Mouse (Mus musculus): ENCODE measurements at regions not wholly inside any gene's neighbourhood (a gene's known extent, or its start where the extent isn't known, plus 50 kb on each side); places are given as distances from the start of the nearest gene placed in this dataset.

- H3K36me3 ChIP-seq (ENCODE audit: control insufficient read depth, insufficient read depth), result no peaks in the 10 kb centered on the region
- H3K79me2 ChIP-seq (ENCODE audit: control insufficient read depth, insufficient read depth), result no peaks in the 10 kb centered on the region
- no peaks in the 10 kb centered on the region for H3K27me3 ChIP-seq (ENCODE audit: control insufficient read depth, insufficient read depth, insufficient read length)
- no peak overlapping the region for H3K4me3 ChIP-seq
- no peak overlapping the region for H3K4me2 ChIP-seq (ENCODE audit: low read depth)
- TF ChIP-seq POLR2A (IDR thresholded peaks at IDR 0.05; ENCODE audit: insufficient read length, low read depth) (no peak), SRF (IDR thresholded peaks at IDR 0.05; ENCODE audit: control insufficient read depth, insufficient read length, low read depth) (no peak), POLR2AphosphoS2 (IDR thresholded peaks at IDR 0.05; ENCODE audit: insufficient read length, low read depth) (no peak), TCF12 (IDR thresholded peaks at IDR 0.05; ENCODE audit: insufficient read depth, poor library complexity, severe bottlenecking) (no peak), MAX (IDR thresholded peaks at IDR 0.05; ENCODE audit: low read depth) (no peak), REST (IDR thresholded peaks at IDR 0.05; ENCODE audit: insufficient read depth, insufficient read length) (no peak), USF1 (IDR thresholded peaks at IDR 0.05; ENCODE audit: low read depth) (no peak), E2F4 (IDR thresholded peaks at IDR 0.05; ENCODE audit: insufficient read depth) (no peak)
- no peak overlapping the region for H3ac ChIP-seq (ENCODE audit: control insufficient read depth, insufficient read length)
These were observed 225.8 kb upstream of the Adamts5 start for GRCm38 (mm10) chr16:86127391-86127790.

- Histone ChIP-seq H3K4me2 (ENCODE audit: low read depth) (no peak overlapping the region), H3K27me3 (ENCODE audit: control insufficient read depth, insufficient read depth, insufficient read length) (no peaks in the 10 kb centered on the region), H3K4me3 (no peak overlapping the region), H3K36me3 (ENCODE audit: control insufficient read depth, insufficient read depth) (no peaks in the 10 kb centered on the region), H3K79me2 (ENCODE audit: control insufficient read depth, insufficient read depth) (no peaks in the 10 kb centered on the region), H3ac (ENCODE audit: control insufficient read depth, insufficient read length) (no peak overlapping the region)
- TF ChIP-seq REST (IDR thresholded peaks at IDR 0.05; ENCODE audit: insufficient read depth, insufficient read length) (no peak), MAX (IDR thresholded peaks at IDR 0.05; ENCODE audit: low read depth) (no peak), E2F4 (IDR thresholded peaks at IDR 0.05; ENCODE audit: insufficient read depth) (no peak), SRF (IDR thresholded peaks at IDR 0.05; ENCODE audit: control insufficient read depth, insufficient read length, low read depth) (no peak)
These were observed 222.6 kb upstream of the Adamts5 start for GRCm38 (mm10) chr16:86124182-86124581.

GRCm38 (mm10) chr16:86122936-86123335 is 221.3 kb upstream of the Adamts5 start:
- no peak for TF ChIP-seq MAX (IDR thresholded peaks at IDR 0.05; ENCODE audit: low read depth)
- no peak overlapping the region for H3K4me3 ChIP-seq
- H3K27me3 ChIP-seq (ENCODE audit: control insufficient read depth, insufficient read depth, insufficient read length), result no peaks in the 10 kb centered on the region
- no peaks in the 10 kb centered on the region for H3K79me2 ChIP-seq (ENCODE audit: control insufficient read depth, insufficient read depth)
- H3K36me3 ChIP-seq (ENCODE audit: control insufficient read depth, insufficient read depth), result no peaks in the 10 kb centered on the region
- H3K4me2 ChIP-seq (ENCODE audit: low read depth), result no peak overlapping the region
- no peak overlapping the region for H3ac ChIP-seq (ENCODE audit: control insufficient read depth, insufficient read length)

DNA sequence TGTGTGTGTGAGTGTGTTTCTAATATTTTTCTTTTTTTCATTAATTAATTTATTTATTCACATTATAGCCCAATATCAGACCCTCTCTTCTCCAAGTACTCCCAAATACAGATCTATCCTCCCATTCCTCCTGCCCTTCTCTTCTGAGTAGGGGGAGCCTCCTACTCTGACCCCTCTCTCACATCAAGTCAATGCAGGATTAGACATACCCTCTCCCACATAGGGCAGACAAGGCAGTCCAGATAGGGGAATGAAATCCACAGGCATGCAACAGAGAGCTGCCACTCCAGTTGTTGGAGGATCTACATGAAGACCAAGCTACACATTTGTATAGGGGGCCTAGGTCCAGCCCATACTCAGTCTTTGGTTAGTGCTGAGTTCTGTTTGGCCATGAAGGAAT is 216.3 kb upstream of the Adamts5 start:
- no peak for TF ChIP-seq CEBPB (IDR thresholded peaks at IDR 0.05; ENCODE audit: insufficient read depth, poor library complexity, severe bottlenecking)
- TF ChIP-seq TCF3 (IDR thresholded peaks at IDR 0.05; ENCODE audit: insufficient read length, low read depth), result no peak
- no peak for TF ChIP-seq E2F4 (IDR thresholded peaks at IDR 0.05; ENCODE audit: insufficient read depth)
- TF ChIP-seq MAX (IDR thresholded peaks at IDR 0.05; ENCODE audit: low read depth), result no peak
- TF ChIP-seq POLR2A (IDR thresholded peaks at IDR 0.05; ENCODE audit: insufficient read length, low read depth), result no peak
- TF ChIP-seq USF1 (IDR thresholded peaks at IDR 0.05; ENCODE audit: low read depth), result no peak
- TF ChIP-seq MYOG (IDR thresholded peaks at IDR 0.05; ENCODE audit: control insufficient read depth in 1 of 3, insufficient read depth in 1 of 3, insufficient read length in 2 of 3, low read depth in 2 of 3), result no peak
- TF ChIP-seq POLR2AphosphoS2 (IDR thresholded peaks at IDR 0.05; ENCODE audit: insufficient read length, low read depth), result no peak
- no peak for TF ChIP-seq REST (IDR thresholded peaks at IDR 0.05; ENCODE audit: insufficient read depth, insufficient read length)
- TF ChIP-seq SRF (IDR thresholded peaks at IDR 0.05; ENCODE audit: control insufficient read depth, insufficient read length, low read depth), result no peak
- TF ChIP-seq MYOD1 (IDR thresholded peaks at IDR 0.05; ENCODE audit: control insufficient read depth in 1 of 3, insufficient read length in 2 of 3, low read depth in 2 of 3), result no peak
- no peak for TF ChIP-seq TCF12 (IDR thresholded peaks at IDR 0.05; ENCODE audit: insufficient read depth, poor library complexity, severe bottlenecking)
- Histone ChIP-seq H3K79me2 (ENCODE audit: control insufficient read depth, insufficient read depth) (no peaks in the 10 kb centered on the region), H3K36me3 (ENCODE audit: control insufficient read depth, insufficient read depth) (no peaks in the 10 kb centered on the region), H3K4me3 (no peak overlapping the region), H3K4me2 (ENCODE audit: low read depth) (no peak overlapping the region), H3ac (ENCODE audit: control insufficient read depth, insufficient read length) (no peak overlapping the region), H3K27me3 (ENCODE audit: control insufficient read depth, insufficient read depth, insufficient read length) (no peaks in the 10 kb centered on the region)

DNA sequence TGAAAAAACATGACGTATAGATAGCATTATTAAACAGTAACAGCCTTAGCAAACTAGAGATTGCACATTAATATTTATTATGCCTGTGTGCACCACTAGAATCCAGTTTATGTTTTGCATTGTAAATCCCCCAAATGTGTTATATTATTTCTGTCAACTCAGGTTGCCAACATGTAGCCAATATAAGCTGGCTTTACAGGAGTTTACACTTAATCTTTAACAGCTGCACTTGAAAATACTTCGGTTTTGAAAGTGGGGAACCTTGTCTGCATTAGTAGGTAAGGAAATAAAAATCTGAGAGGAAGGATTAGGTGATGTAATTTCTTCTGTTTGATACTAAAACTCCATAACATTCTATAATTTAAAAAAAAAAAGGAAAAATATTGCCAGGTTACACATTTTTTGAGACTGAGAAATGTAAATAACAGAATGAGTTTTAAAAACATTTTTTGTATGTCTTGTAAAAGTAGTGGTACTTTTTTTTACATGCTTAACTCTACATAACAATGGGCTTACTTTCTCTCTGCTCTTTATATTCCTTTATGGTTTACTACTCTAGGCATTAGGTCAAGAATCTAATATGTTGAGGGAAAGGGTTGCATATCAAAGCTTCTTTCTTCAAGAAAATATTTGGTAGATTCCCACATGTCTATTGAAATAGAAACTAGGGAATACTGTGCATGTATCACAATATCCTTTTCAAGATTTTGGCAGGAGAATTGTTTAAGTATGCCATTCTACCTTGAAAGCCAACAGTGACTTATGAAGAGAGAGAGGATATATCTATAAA is 214.2 kb upstream of the Adamts5 start:
- no peak overlapping the region for H3K4me2 ChIP-seq (ENCODE audit: low read depth)
- no peak overlapping the region for H3K4me3 ChIP-seq
- TF ChIP-seq REST (IDR thresholded peaks at IDR 0.05; ENCODE audit: insufficient read depth, insufficient read length) (no peak), CEBPB (IDR thresholded peaks at IDR 0.05; ENCODE audit: insufficient read depth, poor library complexity, severe bottlenecking) (no peak), TCF12 (IDR thresholded peaks at IDR 0.05; ENCODE audit: insufficient read depth, poor library complexity, severe bottlenecking) (no peak), POLR2AphosphoS2 (IDR thresholded peaks at IDR 0.05; ENCODE audit: insufficient read length, low read depth) (no peak), USF1 (IDR thresholded peaks at IDR 0.05; ENCODE audit: low read depth) (no peak), MYOD1 (IDR thresholded peaks at IDR 0.05; ENCODE audit: control insufficient read depth in 1 of 3, insufficient read length in 2 of 3, low read depth in 2 of 3) (no peak), SRF (IDR thresholded peaks at IDR 0.05; ENCODE audit: control insufficient read depth, insufficient read length, low read depth) (no peak), MYOG (IDR thresholded peaks at IDR 0.05; ENCODE audit: control insufficient read depth in 1 of 3, insufficient read depth in 1 of 3, insufficient read length in 2 of 3, low read depth in 2 of 3) (no peak), MAX (IDR thresholded peaks at IDR 0.05; ENCODE audit: low read depth) (no peak), TCF3 (IDR thresholded peaks at IDR 0.05; ENCODE audit: insufficient read length, low read depth) (no peak), POLR2A (IDR thresholded peaks at IDR 0.05; ENCODE audit: insufficient read length, low read depth) (no peak), E2F4 (IDR thresholded peaks at IDR 0.05; ENCODE audit: insufficient read depth) (no peak)
- no peaks in the 10 kb centered on the region for H3K36me3 ChIP-seq (ENCODE audit: control insufficient read depth, insufficient read depth)
- no peaks in the 10 kb centered on the region for H3K27me3 ChIP-seq (ENCODE audit: control insufficient read depth, insufficient read depth, insufficient read length)
- H3K79me2 ChIP-seq (ENCODE audit: control insufficient read depth, insufficient read depth), result no peaks in the 10 kb centered on the region
- no peak overlapping the region for H3ac ChIP-seq (ENCODE audit: control insufficient read depth, insufficient read length)

Data from myocyte (in vitro differentiated cells).